Mouse (Mus musculus) spleen, adult 2 months (tissue): ENCODE data around the gene Mrps18a.

ENCODE experiments used
- CTCF ChIP-seq: fragments of 200-500 bp; IDR thresholded peaks from 2 replicates; pipeline ENCODE4 v1.5.1; 2011; ENCODE audit warnings: mild to moderate bottlenecking, inconsistent platforms; ENCODE audit not compliant: insufficient read depth, insufficient read length, insufficient replicate concordance; ENCODE audit errors: extremely low read depth
- POLR2A ChIP-seq: fragments of 200-500 bp; IDR thresholded peaks from 2 replicates; pipeline ENCODE4 v1.6.1; 2011; ENCODE audit warnings: low read depth, low read length, inconsistent platforms

GRCm38 (mm10) chr17:46116138-46116537 is 5.4 kb downstream of the Mrps18a start:
- TF ChIP-seq POLR2A (no peak), CTCF (no peak)
